Mouse (Mus musculus) G1E (cell line): Measurements from ENCODE around the gene Bcl2l1. TPM values are rescaled to one million over a fixed set of nuclear protein-coding genes. Genes with fewer than 3 reads are reported as not detected.
A peak's percentile ranks its signal among the peaks of the same experiment; 100 is the strongest.

Experiments
- ATAC-seq: 2 replicates; pipeline ENCODE4 v1.8.0; 2016; ENCODE audit warnings: mild to moderate bottlenecking; ENCODE audit not compliant: insufficient number of reproducible peaks, poor library complexity, low FRiP score, severe bottlenecking; ENCODE audit errors: extremely low read depth
- DNase-seq: peaks from one replicate; pipeline ENCODE4 v3.0.0; 2012; ENCODE audit warnings: low spot score
- H3K27me3 ChIP-seq: 2 replicates; pipeline ENCODE4 v1.6.1; 2012; ENCODE audit warnings: mild to moderate bottlenecking, low read length, inconsistent platforms; ENCODE audit not compliant: insufficient read depth
- H3K36me3 ChIP-seq: replicated peaks from 2 replicates; pipeline ENCODE3; 2012; ENCODE audit warnings: mild to moderate bottlenecking, inconsistent platforms
- H3K4me1 ChIP-seq: 2 replicates; pipeline ENCODE4 v1.6.1; 2012; ENCODE audit warnings: low read depth, low read length, inconsistent platforms, mixed read lengths; ENCODE audit not compliant: insufficient read depth
- H3K4me3 ChIP-seq: 2 replicates; pipeline ENCODE4 v1.5.1; 2012; ENCODE audit warnings: low read depth, mild to moderate bottlenecking, inconsistent platforms, low read length, moderate library complexity, mixed read lengths
- H3K9me3 ChIP-seq: replicated peaks from 2 replicates; pipeline ENCODE4 v1.6.1; 2012; ENCODE audit warnings: inconsistent platforms
- CTCF ChIP-seq: IDR thresholded peaks from 2 replicates; pipeline ENCODE4 v1.5.1; 2012; ENCODE audit warnings: low read depth, low read length, inconsistent platforms, mixed read lengths
- GATA1 ChIP-seq: IDR thresholded peaks from 2 replicates; pipeline ENCODE4 v1.6.1; 2012; ENCODE audit warnings: borderline replicate concordance, low read length, inconsistent platforms, mixed read lengths
- GATA2 ChIP-seq: IDR thresholded peaks from 2 replicates; pipeline ENCODE4 v1.6.1; 2012; ENCODE audit warnings: low read depth, low read length, inconsistent platforms, borderline replicate concordance
- POLR2AphosphoS5 ChIP-seq: IDR thresholded peaks from 2 replicates; pipeline ENCODE4 v1.6.1; 2012; ENCODE audit warnings: low read depth, low read length, inconsistent platforms; ENCODE audit not compliant: insufficient replicate concordance
- TAL1 ChIP-seq: conservative IDR thresholded peaks from 2 replicates; pipeline ENCODE4 v1.6.1; 2012; ENCODE audit warnings: low read depth, low read length, inconsistent platforms, mixed read lengths
- polyA plus RNA-seq: library from polyadenylated mRNA; stranded (reverse); fragments of >175 nt; gene quantifications from 2 replicates; pipeline ENCODE4 v1.2.3, GENCODE M21; 2012
- total RNA-seq, 2 experiments: library from RNA; stranded (forward) in 1 of 2; stranded (reverse) in 1 of 2; fragments of 200-1000 nt in 1 of 2; fragments of >200 nt in 1 of 2; fragmentation: Nextera tagmentation in 1 of 2; gene quantifications; 2 replicates each; pipeline ENCODE4 v1.2.3; 2014 to 2017

Gene Bcl2l1
- total and polyA plus RNA-seq, 3 experiments: 31.6 to 82.7 (median 79.6) TPM

DNA sequence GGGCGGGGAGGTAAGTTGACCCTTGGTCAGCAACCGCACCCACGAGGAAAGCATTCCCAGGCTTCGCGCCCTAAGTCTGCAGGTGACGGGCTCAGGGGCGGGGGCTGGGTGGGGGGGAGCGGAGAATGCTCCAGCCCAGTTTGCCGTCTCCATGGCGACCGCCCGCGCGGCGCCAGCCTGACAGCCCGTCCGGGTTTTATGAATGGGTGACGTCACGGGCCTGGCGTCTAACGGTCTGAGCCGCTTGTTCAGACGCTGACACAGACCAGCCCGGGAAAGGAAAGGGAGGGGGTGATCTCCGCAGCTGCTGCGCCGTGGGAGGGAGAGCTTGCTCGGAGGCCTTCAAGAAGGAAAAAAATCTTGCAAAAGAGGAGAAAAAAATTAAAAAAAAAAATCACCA is 96.5 kb downstream of the Bcl2l1 start:
- peaks cover 14% of the 10 kb centered on the region for H3K36me3 ChIP-seq
- H3K4me1 ChIP-seq: peaks cover 59% of the 10 kb centered on the region
- H3K27me3 ChIP-seq: no peaks in the 10 kb centered on the region
- ATAC-seq: peak; percentile 18; the same call in 1 of the 2 replicates
- peak; percentile 86 for DNase-seq
- H3K9me3 ChIP-seq: no peaks in the 10 kb centered on the region
- H3K4me3 ChIP-seq: peak overlapping the region; percentile 65
- TF ChIP-seq TAL1 (no peak), GATA1 (no peak), GATA2 (no peak), CTCF (no peak), POLR2AphosphoS5 (no peak)

GRCm38 (mm10) chr2:152734501-152734900 is 97.0 kb downstream of the Bcl2l1 start:
- H3K4me1 ChIP-seq: peaks cover 59% of the 10 kb centered on the region
- peak overlapping the region; percentile 65; the same call in 1 of the 2 replicates for H3K4me3 ChIP-seq
- no peaks in the 10 kb centered on the region for H3K9me3 ChIP-seq
- peaks cover 14% of the 10 kb centered on the region for H3K36me3 ChIP-seq
- DNase-seq (no peak), ATAC-seq (no peak)
- TF ChIP-seq TAL1 (no peak), GATA1 (no peak), POLR2AphosphoS5 (no peak), CTCF (no peak), GATA2 (no peak)
- H3K27me3 ChIP-seq: no peaks in the 10 kb centered on the region

DNA sequence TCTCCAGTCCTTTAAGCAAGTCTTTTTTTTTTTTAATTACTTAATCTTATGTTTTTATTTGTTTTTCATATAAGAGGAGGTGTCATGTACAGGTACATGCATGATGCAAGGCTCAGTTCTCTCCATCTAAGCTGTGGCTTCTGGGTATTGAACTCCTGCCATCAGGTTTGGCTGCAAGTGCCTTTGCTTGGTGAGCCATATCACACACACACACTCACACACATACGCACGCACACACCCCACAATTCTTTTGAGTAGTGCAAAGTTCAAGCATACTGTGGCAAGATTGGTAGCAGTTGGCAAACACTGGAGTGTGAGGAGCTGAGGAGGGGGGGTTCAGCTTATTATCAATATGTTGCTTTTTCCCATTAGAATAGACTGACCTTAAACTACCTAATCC is 98.3 kb downstream of the Bcl2l1 start:
- DNase-seq (no peak), ATAC-seq (no peak)
- TF ChIP-seq GATA1 (no peak), GATA2 (no peak)
- no peaks in the 10 kb centered on the region for H3K27me3 ChIP-seq
- no peaks in the 10 kb centered on the region for H3K9me3 ChIP-seq
- H3K36me3 ChIP-seq: peaks cover 12% of the 10 kb centered on the region
- no peak overlapping the region for H3K4me3 ChIP-seq
- H3K4me1 ChIP-seq: peaks cover 59% of the 10 kb centered on the region

Other genes starting within 250 kb of the Bcl2l1 start
- not detected in 2 replicates for gene Defb45, start 232.3 kb downstream of the Bcl2l1 start, total RNA-seq (2014; fragmentation: Nextera tagmentation)
- not detected in 2 replicates for gene Defb45, start 232.3 kb downstream of the Bcl2l1 start, total RNA-seq (2017)
- gene Defb45, start 232.3 kb downstream of the Bcl2l1 start, polyA plus RNA-seq: not detected in 2 replicates
- gene Defb36, start 227.4 kb downstream of the Bcl2l1 start, total RNA-seq (2014; fragmentation: Nextera tagmentation): not detected in 2 replicates
- not detected in 2 replicates for gene Defb36, start 227.4 kb downstream of the Bcl2l1 start, total RNA-seq (2017)
- gene Defb36, start 227.4 kb downstream of the Bcl2l1 start, polyA plus RNA-seq: not detected in 2 replicates
- not detected in 2 replicates for gene Defb25, start 208.7 kb downstream of the Bcl2l1 start, total RNA-seq (2014; fragmentation: Nextera tagmentation)
- gene Defb25, start 208.7 kb downstream of the Bcl2l1 start, total RNA-seq (2017): not detected in 2 replicates
- not detected in 2 replicates for gene Defb25, start 208.7 kb downstream of the Bcl2l1 start, polyA plus RNA-seq
- gene Rem1, start 204.8 kb downstream of the Bcl2l1 start, total RNA-seq (2014; fragmentation: Nextera tagmentation): not detected in 2 replicates
- gene Rem1, start 204.8 kb downstream of the Bcl2l1 start, total RNA-seq (2017): not detected in 2 replicates
- not detected in 2 replicates for gene Rem1, start 204.8 kb downstream of the Bcl2l1 start, polyA plus RNA-seq
- 65.2 and 67.2 TPM in 2 replicates for gene H13, start 162.3 kb downstream of the Bcl2l1 start, total RNA-seq (2014; fragmentation: Nextera tagmentation)
- 43.2 and 50.6 TPM in 2 replicates for gene H13, start 162.3 kb downstream of the Bcl2l1 start, total RNA-seq (2017)
- 54.2 and 60.8 TPM in 2 replicates for gene H13, start 162.3 kb downstream of the Bcl2l1 start, polyA plus RNA-seq
- 24.2 and 24.3 TPM in 2 replicates for gene Mcts2, start 144.7 kb downstream of the Bcl2l1 start, total RNA-seq (2014; fragmentation: Nextera tagmentation)
- gene Mcts2, start 144.7 kb downstream of the Bcl2l1 start, total RNA-seq (2017): 30.0 and 33.3 TPM in 2 replicates
- 2.1 and 2.6 TPM in 2 replicates for gene Mcts2, start 144.7 kb downstream of the Bcl2l1 start, polyA plus RNA-seq
- 20.8 and 21.7 TPM in 2 replicates for gene Id1, start 95.5 kb downstream of the Bcl2l1 start, total RNA-seq (2014; fragmentation: Nextera tagmentation)
- 33.2 and 41.4 TPM in 2 replicates for gene Id1, start 95.5 kb downstream of the Bcl2l1 start, total RNA-seq (2017)
- 110 TPM in 2 replicates for gene Id1, start 95.5 kb downstream of the Bcl2l1 start, polyA plus RNA-seq
- gene Cox4i2, start 77.6 kb downstream of the Bcl2l1 start, total RNA-seq (2014; fragmentation: Nextera tagmentation): not detected in 2 replicates
- gene Cox4i2, start 77.6 kb downstream of the Bcl2l1 start, total RNA-seq (2017): 0.16 TPM in 1 of 2 replicates, not detected in the other
- gene Cox4i2, start 77.6 kb downstream of the Bcl2l1 start, polyA plus RNA-seq: not detected in 2 replicates
- 257 and 315 TPM in 2 replicates for gene Tpx2, start 16.2 kb upstream of the Bcl2l1 start, total RNA-seq (2014; fragmentation: Nextera tagmentation)
- gene Tpx2, start 16.2 kb upstream of the Bcl2l1 start, total RNA-seq (2017): 119 and 142 TPM in 2 replicates
- 11.7 and 16.7 TPM in 2 replicates for gene Tpx2, start 16.2 kb upstream of the Bcl2l1 start, polyA plus RNA-seq
- not detected in 2 replicates for gene Mylk2, start 79.6 kb upstream of the Bcl2l1 start, total RNA-seq (2014; fragmentation: Nextera tagmentation)
- 0.11 TPM in 1 of 2 replicates, not detected in the other for gene Mylk2, start 79.6 kb upstream of the Bcl2l1 start, total RNA-seq (2017)
- not detected in 2 replicates for gene Mylk2, start 79.6 kb upstream of the Bcl2l1 start, polyA plus RNA-seq
- gene Foxs1, start 101.5 kb upstream of the Bcl2l1 start, total RNA-seq (2014; fragmentation: Nextera tagmentation): not detected in 2 replicates
- not detected in 2 replicates for gene Foxs1, start 101.5 kb upstream of the Bcl2l1 start, total RNA-seq (2017)
- gene Foxs1, start 101.5 kb upstream of the Bcl2l1 start, polyA plus RNA-seq: not detected in 2 replicates
- not detected in 2 replicates for gene Dusp15, start 120.0 kb upstream of the Bcl2l1 start, total RNA-seq (2014; fragmentation: Nextera tagmentation)
- 0.11 TPM in 1 of 2 replicates, not detected in the other for gene Dusp15, start 120.0 kb upstream of the Bcl2l1 start, total RNA-seq (2017)
- gene Dusp15, start 120.0 kb upstream of the Bcl2l1 start, polyA plus RNA-seq: not detected in 2 replicates
- gene Ttll9, start 130.8 kb upstream of the Bcl2l1 start, total RNA-seq (2014; fragmentation: Nextera tagmentation): not detected in 2 replicates
- gene Ttll9, start 130.8 kb upstream of the Bcl2l1 start, total RNA-seq (2017): not detected in 2 replicates
- gene Ttll9, start 130.8 kb upstream of the Bcl2l1 start, polyA plus RNA-seq: not detected in 2 replicates
- gene Pdrg1, start 183.7 kb upstream of the Bcl2l1 start, total RNA-seq (2014; fragmentation: Nextera tagmentation): 42.2 and 49.4 TPM in 2 replicates
- 142 and 154 TPM in 2 replicates for gene Pdrg1, start 183.7 kb upstream of the Bcl2l1 start, total RNA-seq (2017)
- gene Pdrg1, start 183.7 kb upstream of the Bcl2l1 start, polyA plus RNA-seq: 49.4 and 63.4 TPM in 2 replicates
- gene Xkr7, start 200.1 kb upstream of the Bcl2l1 start, total RNA-seq (2014; fragmentation: Nextera tagmentation): not detected in 2 replicates
- gene Xkr7, start 200.1 kb upstream of the Bcl2l1 start, total RNA-seq (2017): 0.05 and 0.06 TPM in 2 replicates
- gene Xkr7, start 200.1 kb upstream of the Bcl2l1 start, polyA plus RNA-seq: not detected in 2 replicates
- gene Ccm2l, start 234.2 kb upstream of the Bcl2l1 start, total RNA-seq (2014; fragmentation: Nextera tagmentation): not detected in 2 replicates
- 0.11 TPM in 1 of 2 replicates, not detected in the other for gene Ccm2l, start 234.2 kb upstream of the Bcl2l1 start, total RNA-seq (2017)
- not detected in 2 replicates for gene Ccm2l, start 234.2 kb upstream of the Bcl2l1 start, polyA plus RNA-seq